Mouse (Mus musculus): ENCODE measurements around the gene Fhl3.
A peak's percentile ranks its signal among the peaks of the same experiment; 100 is the strongest.
"Not testable (repeated sequence)": the region's sequence is repeated elsewhere in the genome, so short reads cannot be mapped to it uniquely, and the experiment has no call there.

Gene Fhl3

DNA sequence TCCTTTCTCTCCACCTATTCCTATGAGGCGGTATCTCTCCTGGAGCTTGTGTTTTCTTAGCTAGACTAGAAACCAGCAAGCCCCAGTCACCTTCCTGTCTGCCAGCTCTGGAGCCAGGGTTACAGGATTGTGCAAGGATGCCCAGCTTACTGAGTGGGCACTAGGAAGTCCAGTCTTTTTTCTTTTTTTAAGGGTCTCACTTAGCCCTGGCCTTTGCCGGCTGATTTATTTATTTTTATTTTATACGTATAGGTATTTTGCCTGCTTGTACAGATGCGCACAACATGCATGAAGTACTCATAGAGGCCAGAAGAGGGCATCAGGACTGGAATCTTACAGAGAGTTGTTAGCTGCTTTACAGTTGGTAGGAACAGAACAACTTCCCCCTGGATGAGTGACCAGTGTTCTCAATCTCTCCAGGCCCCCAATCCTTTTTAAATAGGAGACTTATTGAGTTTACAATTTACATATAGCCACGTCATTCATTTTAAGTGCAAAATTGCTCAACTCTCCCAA lies 10.3 kb downstream of the Fhl3 start:
- no peak for DNase-seq

- DNase-seq, result no peak
These were observed 12.1 kb downstream of the Fhl3 start for GRCm38 (mm10) chr4:124712618-124713017.

DNA sequence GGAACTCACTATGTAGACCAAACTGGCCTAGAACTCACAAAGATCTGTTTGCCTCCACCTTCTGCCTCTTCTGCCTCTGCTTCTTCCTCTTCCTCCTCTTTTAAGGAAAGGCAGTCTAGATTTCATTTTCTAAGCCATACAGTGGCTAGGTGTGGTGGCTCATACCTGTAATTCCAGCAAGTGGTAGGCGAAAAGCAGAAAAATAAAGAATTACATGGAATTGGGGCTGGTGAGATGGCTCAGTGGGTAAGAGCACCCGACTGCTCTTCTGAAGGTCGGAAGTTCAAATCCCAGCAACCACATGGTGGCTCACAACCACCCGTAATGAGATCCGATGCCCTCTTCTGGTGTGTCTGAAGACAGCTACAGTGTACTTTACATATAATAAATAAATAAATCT lies 13.3 kb downstream of the Fhl3 start:
- DNase-seq, result not testable (repeated sequence)

DNA sequence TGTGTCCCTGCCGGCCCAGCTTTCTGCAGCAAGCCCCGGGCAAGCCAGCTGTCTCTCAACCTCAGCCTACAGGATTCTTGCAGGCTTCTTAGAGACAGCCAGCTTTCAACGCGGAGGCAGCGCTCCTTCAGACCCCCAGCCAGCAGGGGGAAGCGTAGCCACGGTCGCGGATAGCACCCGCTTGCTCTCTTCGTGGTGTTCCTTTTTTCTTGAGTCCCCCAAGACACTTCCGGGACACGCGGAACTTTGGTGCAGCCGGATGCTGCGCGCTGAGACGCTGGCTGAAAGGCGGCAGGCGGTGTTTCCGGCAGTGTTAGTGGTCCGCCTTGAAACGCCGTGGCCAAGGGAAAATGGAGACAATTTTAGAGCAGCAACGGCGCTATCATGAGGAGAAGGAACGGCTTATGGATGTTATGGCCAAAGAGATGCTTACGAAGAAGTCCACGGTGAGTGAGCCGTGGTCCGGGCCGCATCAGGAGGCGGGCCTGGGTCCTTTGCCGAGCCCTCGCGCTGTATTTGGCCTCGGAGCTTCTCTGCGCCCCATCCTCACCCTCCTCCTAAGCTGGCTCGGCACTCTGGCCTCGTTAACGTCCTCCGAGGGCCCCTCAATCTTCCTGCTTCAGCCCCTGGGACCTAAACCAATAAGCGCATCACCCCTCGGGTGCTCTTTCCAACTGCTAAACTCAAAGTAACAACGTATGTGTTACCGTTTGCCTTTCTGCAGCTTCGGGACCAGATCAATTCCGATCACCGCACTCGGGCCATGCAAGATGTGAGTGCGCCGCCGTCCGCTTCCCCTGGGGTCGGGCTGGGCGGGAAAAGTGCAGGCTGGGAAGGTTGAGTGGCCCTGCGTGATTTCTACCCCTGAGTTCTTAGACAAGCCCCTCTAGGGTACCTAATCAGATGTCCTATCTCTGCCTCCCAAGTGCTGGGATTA lies 14.3 kb downstream of the Fhl3 start, which contains the start of gene Sf3a3:
TSS of gene Sf3a3 (plus strand) at position 232 of the 937 bp plus-strand sequence.
- DNase-seq, result peak; percentile 94

DNA sequence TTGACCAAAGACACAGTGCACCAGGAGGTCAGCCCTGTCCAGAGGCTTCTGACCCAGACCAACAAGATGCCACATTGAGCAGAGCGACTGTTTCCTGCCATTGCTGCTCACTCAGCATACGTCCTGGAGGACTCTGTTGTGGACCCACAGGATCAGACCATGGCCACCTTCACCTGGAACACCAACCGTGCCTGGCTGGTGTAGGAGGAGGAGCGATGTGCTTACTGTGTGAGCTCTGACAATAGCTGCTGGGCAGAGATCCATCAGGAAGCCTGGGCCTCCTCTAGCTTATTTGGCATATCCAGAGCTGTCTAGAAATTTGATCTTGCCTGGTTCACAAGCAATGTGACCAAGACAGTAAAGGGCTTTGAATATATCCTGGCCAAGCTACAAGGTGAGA lies 18.6 kb downstream of the Fhl3 start:
- no peak for DNase-seq

DNA sequence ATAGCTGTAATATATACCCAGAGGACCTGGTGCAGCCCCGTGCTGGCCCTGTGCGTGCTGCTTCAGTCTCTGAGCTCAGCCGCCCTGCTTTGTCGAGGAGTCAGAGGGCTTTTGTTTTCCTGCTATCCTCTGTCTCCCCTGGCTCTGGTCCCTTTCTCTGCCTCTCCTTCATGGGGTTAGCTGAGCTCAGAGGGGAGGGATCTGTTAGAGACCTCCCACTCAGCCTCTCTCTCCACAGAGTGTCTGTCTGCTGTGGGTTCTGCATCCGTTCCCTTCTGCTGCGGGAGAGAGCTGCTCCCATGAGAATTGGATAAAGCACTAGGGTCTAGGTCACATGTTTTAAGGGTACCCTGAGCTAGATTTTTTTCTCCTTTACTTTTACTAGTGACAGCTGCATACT lies 25.6 kb downstream of the Fhl3 start:
- no peak for DNase-seq

- DNase-seq, result no peak
These were observed 36.5 kb downstream of the Fhl3 start for GRCm38 (mm10) chr4:124736952-124737351.

- no peak for DNase-seq
These were observed 37.0 kb downstream of the Fhl3 start for GRCm38 (mm10) chr4:124737486-124737885.

DNA sequence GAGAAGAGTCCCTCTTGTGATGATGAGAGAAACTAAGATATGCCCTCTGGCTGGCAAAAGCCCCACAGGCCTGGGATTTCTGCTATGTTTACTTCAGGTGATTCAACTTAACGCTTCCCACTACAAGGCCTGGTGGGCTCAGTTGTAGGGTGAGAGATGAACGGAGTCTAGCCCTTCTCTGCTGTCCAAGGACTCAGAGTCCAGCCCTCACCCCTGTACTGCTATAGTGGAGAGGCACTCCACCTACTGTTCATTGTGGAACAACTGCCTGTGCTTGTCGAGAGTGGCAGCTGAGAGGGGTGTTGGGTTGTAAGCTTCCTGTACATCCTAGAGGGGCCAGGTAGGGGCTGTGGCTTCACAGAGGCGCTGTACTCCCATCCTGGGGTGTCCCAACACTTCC lies 37.5 kb downstream of the Fhl3 start:
- no peak for DNase-seq

DNA sequence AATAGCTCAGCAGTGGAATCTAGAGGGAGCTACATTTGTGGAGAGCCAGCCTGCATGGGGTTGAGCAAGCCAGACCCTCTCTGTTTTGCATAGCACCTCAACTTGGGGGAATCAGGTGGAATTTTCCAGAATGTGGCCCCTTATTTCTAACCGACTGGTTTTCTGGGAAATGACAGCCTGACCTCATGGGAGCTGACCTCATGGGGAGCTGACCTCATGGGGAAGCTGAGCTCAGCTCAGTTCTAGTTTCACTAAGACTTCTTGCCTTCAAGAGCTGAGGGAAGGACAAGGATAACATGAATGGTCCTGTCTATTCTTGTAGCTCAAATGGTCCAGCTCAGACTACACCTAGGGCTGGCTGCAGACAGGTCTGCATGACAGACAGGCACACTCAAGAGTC lies 38.3 kb downstream of the Fhl3 start:
- no peak for DNase-seq

GRCm38 (mm10) chr4:124741376-124742343 lies 41.2 kb downstream of the Fhl3 start, which contains the start of gene Inpp5b:
Inpp5b (plus strand) TSS chr4:124741850.
- DNase-seq, result peak; percentile 82

DNA sequence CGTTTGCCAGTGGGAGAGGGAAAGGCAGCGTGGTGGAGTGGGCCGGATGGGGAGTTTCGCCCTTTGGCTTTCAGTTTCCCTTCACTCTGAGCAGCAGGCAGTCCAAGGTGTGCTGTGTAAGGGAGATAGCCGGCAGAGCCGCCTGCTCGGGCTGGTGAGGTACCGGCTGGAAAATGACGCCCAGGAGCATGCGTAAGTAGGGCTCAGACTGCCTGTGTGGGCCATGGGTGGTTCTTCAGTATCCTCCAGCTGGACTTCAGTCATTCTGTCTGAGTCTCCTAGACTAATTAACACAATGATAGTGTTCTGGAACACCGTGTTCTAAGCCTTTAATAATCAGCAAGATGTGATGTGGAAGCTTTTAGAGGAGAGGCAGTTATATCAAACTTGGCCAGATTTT lies 42.3 kb downstream of the Fhl3 start:
- DNase-seq, result no peak

- no peak for DNase-seq
These were observed 46.1 kb downstream of the Fhl3 start for GRCm38 (mm10) chr4:124746577-124746976.

GRCm38 (mm10) chr4:124747851-124748250 lies 47.4 kb downstream of the Fhl3 start:
- no peak for DNase-seq

GRCm38 (mm10) chr4:124751300-124752250 lies 51.1 kb downstream of the Fhl3 start:
- DNase-seq, result peak; percentile 99

DNA sequence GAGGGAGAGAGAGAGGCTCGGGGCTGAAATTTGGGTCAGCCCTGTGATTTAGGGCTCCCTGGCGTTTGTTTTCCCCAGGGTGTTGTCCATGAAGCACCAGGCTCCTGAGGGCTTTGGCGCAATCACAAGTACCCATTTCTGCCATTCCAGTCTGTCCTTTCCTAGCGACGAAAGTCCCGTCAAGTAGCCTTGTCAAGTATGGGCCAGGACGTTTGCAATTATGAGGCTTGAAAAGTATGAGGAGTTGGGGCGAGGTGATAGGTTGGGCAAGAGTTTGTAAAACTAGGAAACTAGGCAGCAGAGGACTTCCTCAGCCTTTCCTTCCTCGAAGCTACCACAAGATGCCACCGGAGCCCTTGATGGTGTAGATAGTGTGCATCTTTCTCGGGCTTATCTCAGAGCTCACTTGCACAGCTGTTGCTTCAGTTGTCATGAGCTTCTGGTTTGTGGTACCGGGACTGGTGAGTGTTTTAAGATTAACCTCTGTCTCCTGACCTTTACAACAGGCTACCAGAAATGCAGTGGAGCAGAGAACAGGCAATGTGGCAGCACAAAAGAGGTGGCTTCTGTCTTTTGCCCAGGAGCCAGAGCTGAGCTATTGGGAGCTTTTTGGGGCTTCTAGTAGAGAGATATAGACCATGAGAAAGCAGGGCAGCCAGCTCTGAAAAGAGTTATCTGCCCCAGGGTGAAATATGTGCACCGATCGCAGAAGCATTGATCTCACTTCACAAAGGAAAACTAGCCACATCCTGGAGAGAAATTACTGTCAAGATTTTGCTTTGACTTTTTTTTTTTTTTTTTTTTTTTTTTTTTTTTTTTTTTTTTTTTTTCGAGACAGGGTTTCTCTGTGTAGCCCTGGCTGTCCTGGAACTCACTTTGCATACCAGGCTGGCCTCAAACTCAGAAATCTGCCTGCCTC lies 52.0 kb downstream of the Fhl3 start:
- DNase-seq, result no peak

DNA sequence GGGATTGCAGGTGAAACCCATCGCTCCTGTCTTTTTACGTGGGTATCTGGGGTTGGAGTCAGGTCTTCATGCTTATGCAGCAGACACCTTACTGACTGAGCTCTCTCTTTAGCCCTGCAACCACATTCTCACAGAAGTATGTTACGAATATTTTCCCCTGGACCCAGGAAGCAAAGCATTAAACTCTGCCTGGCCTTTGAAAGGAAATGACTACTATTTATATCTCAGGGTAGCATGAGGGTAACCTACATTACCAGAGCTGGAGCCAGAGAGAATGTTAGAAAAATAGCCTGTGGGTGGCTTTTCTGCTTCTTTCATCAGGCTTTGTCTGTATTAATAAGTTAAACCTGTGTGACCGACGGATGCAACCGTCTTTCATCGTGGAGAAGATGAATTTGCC lies 55.0 kb downstream of the Fhl3 start:
- DNase-seq, result no peak

Data from cerebellum, adult 8-10 months (tissue).